Mouse (Mus musculus) bone marrow, adult 2 months (tissue): ENCODE results near the gene Atp6v1g2.

Experiments used
- CTCF ChIP-seq: fragments of 200-500 bp; IDR thresholded peaks from 2 replicates; pipeline ENCODE4 v1.5.1; 2011; ENCODE audit warnings: low read length, control low read depth; ENCODE audit not compliant: control insufficient read depth, insufficient read depth
- POLR2A ChIP-seq: fragments of 200-500 bp; IDR thresholded peaks from 2 replicates; pipeline ENCODE4 v1.6.1; 2011; ENCODE audit warnings: low read depth, mild to moderate bottlenecking, control low read depth, low read length, borderline replicate concordance; ENCODE audit not compliant: control insufficient read depth

DNA sequence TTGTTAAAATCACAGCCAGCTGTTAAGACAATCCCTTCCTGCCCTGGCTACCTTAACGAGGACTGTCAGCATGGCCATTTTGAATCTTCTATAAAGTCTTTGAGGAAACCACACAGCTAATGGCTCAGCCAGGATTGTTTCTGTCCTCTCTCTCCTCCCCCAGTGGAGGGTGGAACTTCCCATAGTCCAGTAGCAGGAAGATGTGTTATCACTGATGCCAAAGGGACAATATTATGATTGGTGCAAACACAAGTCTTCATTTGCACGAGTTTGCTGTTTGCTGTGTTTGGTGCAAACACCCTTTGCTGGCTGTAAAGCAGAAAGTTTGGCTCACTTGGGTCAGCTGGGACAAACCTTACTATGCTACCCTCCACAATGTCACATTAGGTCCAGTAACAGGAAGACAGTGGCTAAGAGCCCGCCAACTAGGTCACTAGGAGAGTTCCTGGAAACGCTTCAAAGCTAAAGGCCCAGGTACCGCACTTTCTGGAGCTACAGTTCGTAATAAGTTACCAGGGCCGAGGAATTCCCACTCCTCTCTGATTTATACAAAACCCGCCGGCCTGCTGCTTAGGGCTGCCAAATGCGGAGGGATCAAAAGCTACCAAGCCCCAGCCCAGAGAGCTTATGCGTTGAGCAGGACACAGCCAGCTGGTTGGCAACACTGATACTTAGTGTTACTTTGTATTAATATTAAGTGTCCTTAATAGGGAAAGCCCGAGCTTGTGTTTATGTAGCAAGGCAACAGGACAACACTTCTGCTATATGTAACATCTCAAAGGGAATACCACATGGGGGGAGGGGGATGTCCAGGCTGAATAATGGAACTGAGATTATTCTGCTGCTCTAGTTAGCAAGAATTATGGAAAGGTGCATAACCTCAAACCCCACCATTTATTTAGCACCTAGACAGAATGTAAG lies 7.2 kb downstream of the Atp6v1g2 start:
- no peak for TF ChIP-seq POLR2A
- TF ChIP-seq CTCF, result no peak
